ENCODE assay signal across 24 mouse cellular contexts in the genomic region with DNA sequence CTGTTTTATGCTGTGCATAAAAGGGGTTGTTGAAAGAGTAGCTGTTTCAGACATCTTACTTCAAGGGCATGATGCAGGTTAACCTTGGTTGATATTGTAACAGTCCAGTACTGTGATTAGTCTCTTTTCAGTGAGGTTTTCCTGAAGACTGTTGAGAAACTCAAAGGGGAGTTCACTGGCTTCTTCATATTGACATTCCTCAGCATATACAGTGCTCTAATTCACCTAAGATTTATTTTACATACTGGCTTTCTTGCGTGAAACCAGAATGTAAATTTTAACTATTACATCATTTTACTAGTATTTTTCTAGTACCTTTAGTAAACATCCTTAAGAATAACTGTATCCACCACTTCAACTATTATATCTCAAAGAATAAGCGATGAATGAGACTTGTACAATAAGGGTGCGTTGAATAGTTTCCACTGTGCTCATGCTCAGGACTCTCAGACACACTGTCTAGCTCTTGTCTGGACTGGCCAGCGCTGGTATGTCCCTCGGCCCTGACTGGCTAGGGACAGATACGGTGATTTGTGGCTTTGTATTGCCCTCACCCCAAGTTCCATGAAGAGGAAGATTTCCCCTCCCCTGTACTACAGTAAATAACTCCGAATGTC. TPM values are rescaled to one million over a fixed set of nuclear protein-coding genes. Genes with fewer than 3 reads are reported as not detected.
"Had no signal": no experiment of that assay in that cellular context is flagged by ENCODE, and none has a peak within 500 bp of the region (broad histone marks: within the 10 kb centered on the region; RNA-seq: fewer than 3 reads in every experiment).

No protein-coding gene starts in this region.

- H3K27ac ChIP-seq: limb, embryonic 12.5 days; limb, embryonic 15.5 days; liver, embryonic 14.5 days; midbrain, embryonic 10.5 days; neural tube, embryonic 12.5 days; neural tube, embryonic 15.5 days; stomach, embryonic 15.5 days had no signal

- DNase-seq: kidney, adult 18-20 months; kidney, adult 9 months; kidney, postnatal 14 days; kidney, postnatal 4 days; left cerebral cortex, postnatal 4 days; liver, postnatal 0 days; midbrain, embryonic 14.5 days; right cerebral cortex, adult 18-20 months; right cerebral cortex, postnatal 14 days; spleen, adult 18-20 months; thymus, postnatal 25 days had no signal

- H3K9ac ChIP-seq: limb, embryonic 12.5 days; limb, embryonic 15.5 days; liver, embryonic 14.5 days; liver, postnatal 0 days; neural tube, embryonic 12.5 days; neural tube, embryonic 15.5 days; stomach, embryonic 15.5 days had no signal

- ATAC-seq: inflammation-experienced regulatory T-cells, adult 6 months; intestine, embryonic 16.5 days; liver, postnatal 0 days had no signal

- H3K27me3 ChIP-seq: limb, embryonic 12.5 days; limb, embryonic 15.5 days; megakaryocyte, embryonic 14.5 days; neural tube, embryonic 12.5 days; neural tube, embryonic 15.5 days; stomach, embryonic 15.5 days had no signal

- H3K9me3 ChIP-seq: limb, embryonic 12.5 days; limb, embryonic 15.5 days; megakaryocyte, embryonic 14.5 days; midbrain, embryonic 10.5 days; neural tube, embryonic 12.5 days; neural tube, embryonic 15.5 days; stomach, embryonic 15.5 days had no signal

- H3K4me3 ChIP-seq: limb, embryonic 12.5 days; limb, embryonic 15.5 days; megakaryocyte, embryonic 14.5 days; midbrain, embryonic 10.5 days; neural tube, embryonic 12.5 days; neural tube, embryonic 15.5 days; stomach, embryonic 15.5 days had no signal

- H3K4me2 ChIP-seq: limb, embryonic 12.5 days; limb, embryonic 15.5 days; liver, embryonic 11.5 days; neural tube, embryonic 12.5 days; neural tube, embryonic 15.5 days; stomach, embryonic 15.5 days had no signal

- H3K4me1 ChIP-seq: limb, embryonic 12.5 days; limb, embryonic 15.5 days; megakaryocyte, embryonic 14.5 days; midbrain, embryonic 10.5 days; neural tube, embryonic 12.5 days; neural tube, embryonic 15.5 days; stomach, embryonic 15.5 days had no signal

RNA-seq across cellular contexts. Expression of a gene that starts 58.2 kb away (rescaled TPM):
- polyA plus RNA-seq: inflammation-experienced regulatory T-cells, adult 6 months; intestine, embryonic 16.5 days; kidney, embryonic 16.5 days; limb, embryonic 12.5 days; limb, embryonic 15.5 days; liver, embryonic 11.5 days; liver, embryonic 14.5 days; liver, postnatal 0 days; midbrain, embryonic 10.5 days; midbrain, embryonic 14.5 days; neural tube, embryonic 12.5 days; neural tube, embryonic 15.5 days; stomach, embryonic 15.5 days; thymus, postnatal 0 days had no signal
